Mouse (Mus musculus): ENCODE data around the gene Ccnq.

Gene Ccnq

DNA sequence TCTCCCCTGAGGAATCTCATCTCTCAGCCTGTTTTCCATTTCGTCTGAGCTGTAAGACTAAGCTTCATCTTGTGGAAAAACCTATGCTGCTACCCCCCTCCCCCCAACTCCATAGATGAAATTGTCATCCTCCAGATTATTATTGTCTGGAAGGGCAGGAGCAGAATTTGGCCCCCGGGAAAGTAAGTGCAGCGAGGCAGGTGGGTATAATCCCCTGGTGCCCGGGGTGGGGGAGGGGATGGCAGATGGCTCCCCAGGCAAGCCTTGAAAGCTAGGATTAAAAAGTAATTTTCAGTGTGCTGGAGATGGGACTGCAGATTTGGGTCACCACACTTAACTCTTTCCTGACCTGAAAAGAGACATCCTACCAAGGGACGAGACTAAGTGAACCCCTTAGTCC, 10.7 kb upstream of the Ccnq start:
- in situ Hi-C loops (cut with MboI, MseI) = no loop called here

DNA sequence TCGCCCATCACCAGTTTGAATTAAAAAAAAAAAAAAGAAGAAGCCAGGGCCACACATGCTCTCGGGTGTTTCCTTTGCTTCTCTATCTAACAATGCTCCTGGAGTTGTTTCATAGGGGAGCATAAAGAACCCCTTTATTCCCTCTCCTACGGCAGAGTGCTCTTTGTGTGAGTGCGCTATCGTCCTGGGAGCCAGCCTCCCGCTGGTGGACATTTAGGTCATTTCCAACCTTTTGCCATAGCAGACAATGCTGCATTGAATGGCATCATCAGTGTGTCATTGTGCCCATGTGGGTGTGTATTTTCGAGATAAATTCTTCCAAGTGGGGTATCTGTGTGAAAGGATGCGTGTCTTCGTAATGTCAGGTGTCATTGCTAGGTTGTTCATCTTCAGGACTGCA, 9.6 kb upstream of the Ccnq start:
- in situ Hi-C loops (cut with MboI, MseI) = no loop called here

DNA sequence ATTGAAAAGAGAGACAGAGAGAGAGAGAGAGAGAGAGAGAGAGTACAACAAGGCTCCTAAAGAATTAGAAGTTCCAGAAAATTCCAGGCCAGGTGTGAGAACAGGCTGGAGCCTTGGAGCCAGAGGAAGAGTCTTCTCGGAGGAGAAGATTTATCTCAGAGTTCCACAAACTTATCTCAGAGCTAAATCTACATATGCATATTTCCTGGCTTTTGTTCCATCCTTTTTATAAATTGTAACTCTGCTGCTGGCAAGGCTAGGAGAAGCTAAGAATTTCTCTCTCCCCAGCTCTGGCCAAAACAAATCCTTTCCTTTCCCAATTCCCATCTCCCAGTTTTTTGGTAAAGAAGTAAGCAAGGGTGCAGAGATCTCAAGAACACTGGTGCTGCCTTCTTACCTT, 3.8 kb upstream of the Ccnq start:
- in situ Hi-C loops (cut with MboI, MseI) = loop anchor here in 1 of 2 experiments (10.0 kb wide), 1 partner anchor 680 kb away; no protein-coding TSS in a partner anchor

DNA sequence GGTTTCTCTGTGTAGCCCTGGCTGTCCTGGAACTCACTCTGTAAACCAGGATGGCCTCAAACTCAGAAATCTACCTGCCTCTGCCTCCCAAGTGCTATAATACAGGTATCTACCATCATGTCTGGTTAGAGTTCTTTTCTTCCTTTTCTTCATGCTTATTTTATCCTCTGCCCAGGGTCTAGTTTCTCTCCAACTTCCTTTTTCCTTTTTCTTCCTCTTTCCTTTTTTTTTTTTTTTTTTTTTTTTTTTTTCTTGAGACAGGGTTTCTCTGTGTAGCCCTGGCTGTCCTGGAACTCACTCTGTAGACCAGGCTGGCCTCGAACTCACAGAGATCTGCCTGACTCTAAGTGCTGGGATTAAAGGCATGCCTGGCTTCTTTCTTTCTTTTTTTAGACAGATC, 2.6 kb upstream of the Ccnq start:
- in situ Hi-C loops (cut with MboI, MseI) = loop anchor here in 1 of 2 experiments (10.0 kb wide), 1 partner anchor 679 kb away; no protein-coding TSS in a partner anchor

DNA sequence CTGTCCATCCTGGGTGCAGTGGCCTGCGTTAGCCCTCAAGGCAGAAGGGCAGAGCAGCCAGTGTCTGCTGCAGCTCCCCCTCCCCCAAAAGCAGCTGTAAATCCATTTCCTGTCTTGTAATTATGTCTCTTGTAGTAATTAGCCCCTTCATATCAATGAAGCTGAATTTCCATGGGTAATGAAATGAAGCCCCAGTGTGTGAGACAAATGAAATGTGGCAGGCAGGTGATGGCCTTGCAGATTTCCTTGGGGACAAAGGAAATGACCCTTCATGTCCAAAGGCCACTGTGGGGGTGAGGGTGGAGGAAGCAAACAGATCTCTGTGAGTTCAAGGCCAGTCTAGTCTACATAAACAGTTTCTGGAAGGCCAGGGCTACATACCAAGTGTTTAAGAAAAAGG, 1.7 kb upstream of the Ccnq start:
- in situ Hi-C loops (cut with MboI, MseI) = loop anchor here in 1 of 2 experiments (10.0 kb wide), 1 partner anchor 678 kb away; no protein-coding TSS in a partner anchor

- in situ Hi-C loops (cut with MboI, MseI) = loop anchor here in 1 of 2 experiments (10.0 kb wide), 1 partner anchor 677 kb away; no protein-coding TSS in a partner anchor
Measured at GRCm38 (mm10) chr11:78751843-78752203, 294 bp upstream of the Ccnq start.

DNA sequence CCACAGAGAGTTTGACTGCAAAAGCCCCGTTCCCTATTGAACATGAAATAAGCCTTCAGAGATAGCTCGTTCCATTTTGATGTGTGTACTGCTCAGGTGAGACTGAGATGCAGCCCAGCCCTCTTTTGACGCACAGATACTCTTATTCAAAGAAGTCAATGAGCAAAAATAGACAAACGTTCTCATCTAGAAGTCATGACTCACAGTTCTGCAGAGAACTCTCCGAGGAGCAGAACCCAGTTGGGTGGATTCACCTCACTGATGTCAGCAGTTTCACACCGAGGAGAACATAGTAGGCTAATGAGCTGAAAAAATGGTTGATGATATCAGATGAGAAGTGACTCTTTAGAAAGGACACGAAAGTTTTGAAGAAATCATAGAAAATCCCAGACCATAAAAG, 5.3 kb downstream of the Ccnq start:
- in situ Hi-C loops (cut with MboI, MseI) = no loop called here

DNA sequence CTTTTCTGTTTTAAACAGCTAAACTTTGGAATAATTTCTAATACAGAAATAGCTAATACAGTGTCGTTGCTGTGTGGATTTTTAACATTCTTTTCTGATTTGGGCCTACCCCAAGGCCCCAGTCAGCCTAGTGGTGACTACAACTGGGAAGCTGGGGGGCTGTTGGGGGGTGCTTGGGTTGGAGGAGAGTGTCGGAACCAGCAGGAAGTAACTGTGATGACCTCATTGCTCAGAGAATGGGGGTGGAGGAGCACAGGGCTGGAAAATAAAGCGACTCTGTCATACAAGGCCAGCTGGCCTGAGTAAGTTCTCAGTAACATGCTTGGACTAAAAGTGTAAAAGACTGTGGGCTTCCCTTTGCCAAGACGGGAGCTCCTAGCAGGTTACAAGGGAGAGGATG, 6.1 kb downstream of the Ccnq start:
- in situ Hi-C loops (cut with MboI, MseI) = no loop called here

GRCm38 (mm10) chr11:78742461-78742860, 9.1 kb downstream of the Ccnq start:
- in situ Hi-C loops (cut with MboI, MseI) = no loop called here

GRCm38 (mm10) chr11:78741958-78742357, 9.6 kb downstream of the Ccnq start:
- in situ Hi-C loops (cut with MboI, MseI) = no loop called here

DNA sequence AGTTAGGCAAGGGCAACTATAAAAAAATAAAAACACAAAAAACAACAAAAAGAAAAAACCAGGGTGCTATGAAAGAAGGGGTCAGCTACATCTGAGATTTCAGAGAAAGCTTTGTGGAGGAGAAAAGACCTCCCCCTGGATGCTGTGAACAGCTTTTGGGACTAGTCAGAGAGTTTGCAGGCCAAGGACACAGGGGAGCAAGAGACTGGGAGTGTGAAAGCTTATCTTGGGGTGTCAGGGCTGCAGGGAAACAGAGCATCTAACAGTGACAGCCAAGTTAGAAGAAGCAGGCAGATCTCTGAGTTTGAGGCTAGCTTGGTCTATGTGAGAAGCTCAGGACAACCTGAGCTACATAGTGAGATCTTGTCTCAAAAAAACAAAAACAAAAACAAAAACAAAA, 12.2 kb downstream of the Ccnq start:
- in situ Hi-C loops (cut with MboI, MseI) = loop anchor here in 1 of 2 experiments (5.0 kb wide), 1 partner anchor 157 kb away; no protein-coding TSS in a partner anchor

DNA sequence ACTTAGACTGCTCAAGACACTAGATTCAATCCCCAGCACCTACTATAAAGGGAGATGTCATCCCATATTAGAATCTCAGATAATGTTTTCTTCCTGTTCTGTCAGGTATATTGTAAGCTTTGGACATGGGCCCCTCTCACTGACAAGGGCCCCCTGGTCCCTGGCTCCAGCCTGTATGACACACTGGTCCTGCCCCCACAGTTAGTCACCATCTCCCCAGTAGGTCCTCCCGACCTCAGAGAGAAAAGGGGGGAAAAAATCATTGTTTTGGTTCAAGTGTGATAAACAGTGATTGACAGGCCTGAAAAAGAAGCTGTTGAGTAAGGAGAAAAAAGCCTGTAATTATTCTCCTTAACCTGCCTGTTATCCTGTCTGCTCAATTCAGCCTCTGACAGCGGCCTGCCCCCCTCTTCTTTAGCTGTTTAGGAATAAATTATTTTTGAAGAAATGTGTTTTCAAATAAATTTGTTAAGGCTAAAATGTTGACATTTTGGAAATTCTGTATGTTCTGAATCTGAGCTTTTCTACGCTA, 14.6 kb downstream of the Ccnq start:
- in situ Hi-C loops (cut with MboI, MseI) = loop anchor here in 1 of 2 experiments (5.0 kb wide), 1 partner anchor 155 kb away; no protein-coding TSS in a partner anchor

DNA sequence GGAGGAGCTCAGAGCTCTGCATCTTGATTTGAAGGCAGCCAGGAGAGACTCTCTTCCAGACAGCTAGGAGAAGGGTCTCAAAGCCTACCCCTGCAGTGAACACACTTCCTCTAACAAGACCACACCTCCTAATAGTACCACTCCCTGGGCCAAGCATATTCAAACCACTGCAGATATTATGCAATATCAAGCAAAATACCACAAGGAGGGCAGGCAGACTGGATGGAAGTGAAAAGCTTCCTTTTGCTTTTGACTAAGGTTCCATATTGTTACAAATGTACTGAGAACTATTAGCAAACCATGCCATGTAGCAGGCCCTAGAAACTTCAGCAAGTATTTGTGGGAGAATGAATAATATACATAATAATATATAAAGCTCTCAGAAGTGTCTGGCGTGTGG, 16.4 kb downstream of the Ccnq start:
- in situ Hi-C loops (cut with MboI, MseI) = loop anchor here in 1 of 2 experiments (5.0 kb wide), 1 partner anchor 153 kb away; no protein-coding TSS in a partner anchor

- in situ Hi-C loops (cut with MboI, MseI) = no loop called here
Measured at GRCm38 (mm10) chr11:78732619-78733018, 18.9 kb downstream of the Ccnq start.

DNA sequence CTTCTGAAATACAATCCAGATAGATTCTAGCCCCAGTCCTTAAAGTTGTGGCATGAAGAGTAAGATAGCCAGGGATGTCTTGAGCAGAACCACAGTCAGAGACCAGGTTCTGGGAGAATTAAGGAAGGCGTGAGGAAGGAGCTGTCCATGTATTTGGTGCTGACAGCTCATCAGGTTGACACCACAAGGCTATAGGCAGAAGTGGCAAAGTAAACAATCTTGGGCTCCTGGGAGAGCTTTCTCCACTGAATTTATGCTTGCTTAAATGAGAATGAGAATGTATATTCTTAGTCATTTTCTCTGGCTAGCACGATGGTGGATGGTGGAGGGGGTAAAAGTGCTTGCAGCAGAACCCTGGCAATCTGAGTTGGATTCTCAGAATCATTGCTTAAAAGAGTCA, 20.6 kb downstream of the Ccnq start:
- in situ Hi-C loops (cut with MboI, MseI) = no loop called here

- in situ Hi-C loops (cut with MboI, MseI) = no loop called here
Measured at GRCm38 (mm10) chr11:78728041-78728440, 23.5 kb downstream of the Ccnq start.

GRCm38 (mm10) chr11:78726366-78726765, 25.2 kb downstream of the Ccnq start:
- in situ Hi-C loops (cut with MboI, MseI) = no loop called here

DNA sequence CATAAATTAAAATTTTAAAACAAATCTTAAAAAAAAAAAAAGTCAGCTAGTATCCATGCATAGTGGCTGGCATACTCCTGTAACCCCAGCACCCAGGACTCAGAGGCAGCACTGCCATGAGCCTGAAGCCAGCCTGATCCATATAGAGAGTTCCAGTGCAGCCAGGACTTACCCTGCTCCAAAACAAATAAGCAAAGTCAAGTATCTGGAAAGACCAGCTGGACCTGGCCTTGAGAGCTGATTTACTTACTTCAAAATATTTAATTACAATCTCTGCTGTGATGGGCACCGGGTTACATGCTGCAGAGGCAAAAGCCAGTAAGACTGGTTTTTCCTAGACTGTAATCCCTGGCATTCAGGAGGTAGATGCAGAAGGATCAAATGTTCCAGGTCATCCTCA, 26.7 kb downstream of the Ccnq start:
- in situ Hi-C loops (cut with MboI, MseI) = loop anchor here in 1 of 2 experiments (5.0 kb wide), 1 partner anchor 83 kb away; no protein-coding TSS in a partner anchor

DNA sequence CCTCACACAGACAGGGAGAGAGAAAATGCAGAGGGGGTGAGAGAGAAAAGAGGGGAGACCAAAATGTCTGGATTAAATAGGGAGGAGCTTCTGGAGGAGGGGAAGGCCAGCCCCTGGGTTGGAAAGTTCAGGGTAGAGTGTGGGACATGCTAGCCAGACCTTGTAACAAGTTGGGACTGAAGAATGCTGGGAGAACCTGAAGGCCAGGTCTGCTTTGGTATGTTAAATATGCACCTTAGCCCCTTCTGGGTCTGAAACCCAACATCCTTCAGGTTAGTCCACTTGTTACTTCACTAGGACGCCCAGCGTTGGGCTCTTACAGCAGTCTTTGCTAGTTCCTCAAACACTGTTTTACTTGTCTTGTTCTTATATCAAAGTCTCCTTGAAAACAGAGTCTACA, 30.1 kb downstream of the Ccnq start:
- in situ Hi-C loops (cut with MboI, MseI) = loop anchor here in 1 of 2 experiments (5.0 kb wide), 1 partner anchor 86 kb away; no protein-coding TSS in a partner anchor

GRCm38 (mm10) chr11:78717655-78718054, 33.9 kb downstream of the Ccnq start:
- in situ Hi-C loops (cut with MboI, MseI) = no loop called here

GRCm38 (mm10) chr11:78708642-78709041, 42.9 kb downstream of the Ccnq start:
- in situ Hi-C loops (cut with MboI, MseI) = loop anchor here in 1 of 2 experiments (10.0 kb wide), 1 partner anchor 114 kb away; no protein-coding TSS in a partner anchor

DNA sequence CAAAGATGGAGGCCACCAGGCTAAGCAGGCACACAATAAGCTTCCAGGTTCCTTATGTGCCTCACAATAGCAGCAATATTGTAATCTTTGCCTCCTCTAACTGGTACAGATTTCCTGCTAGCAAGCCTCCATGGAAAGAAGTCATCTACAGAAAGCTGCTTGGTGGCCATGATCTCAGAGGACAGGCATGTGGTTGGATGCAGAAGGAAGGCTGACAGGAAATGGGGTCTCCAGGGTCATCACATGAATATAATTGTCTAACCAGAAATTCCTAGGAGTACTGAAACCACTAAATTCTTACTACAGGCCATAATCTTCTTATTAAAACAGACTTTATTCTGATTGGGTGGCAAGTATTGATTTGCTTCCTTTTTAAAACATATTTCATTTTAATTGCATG, 45.5 kb downstream of the Ccnq start:
- in situ Hi-C loops (cut with MboI, MseI) = loop anchor here in 1 of 2 experiments (10.0 kb wide), 1 partner anchor 111 kb away; no protein-coding TSS in a partner anchor

DNA sequence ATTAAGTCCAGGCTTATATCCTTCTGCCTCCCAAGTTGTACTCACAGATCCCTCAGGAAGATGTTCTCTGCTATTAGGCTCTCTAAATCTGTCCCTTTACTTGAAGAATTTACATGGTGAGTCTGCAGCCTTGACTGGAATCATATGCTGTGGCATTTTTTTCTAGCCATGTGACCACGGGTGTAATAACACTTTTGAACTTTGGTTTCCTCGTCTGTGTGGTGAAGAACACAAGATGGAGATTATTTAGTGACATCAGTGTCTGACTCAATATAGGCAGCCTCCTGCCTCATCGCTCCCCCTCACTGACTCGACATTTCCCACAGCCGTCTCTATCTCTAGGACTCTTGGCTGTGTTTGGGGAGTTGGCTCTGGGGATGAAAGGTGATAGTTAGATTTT, 48.4 kb downstream of the Ccnq start:
- in situ Hi-C loops (cut with MboI, MseI) = loop anchor here in 1 of 2 experiments (10.0 kb wide), 1 partner anchor 108 kb away; no protein-coding TSS in a partner anchor

Measured in T-helper 17 cell (primary cell).